Mouse (Mus musculus) frontal cortex, postnatal 25 days (tissue): Measurements from ENCODE around the gene Smap2.
"Not testable (repeated sequence)": the region's sequence is repeated elsewhere in the genome, so short reads cannot be mapped to it uniquely, and the experiment has no call there.

Source experiments
- DNase-seq, 2 experiments: peaks; one replicate each; pipeline ENCODE4 v3.0.0; 2022; ENCODE audit warnings: low spot score in 2 of 2

The Smap2 gene

DNA sequence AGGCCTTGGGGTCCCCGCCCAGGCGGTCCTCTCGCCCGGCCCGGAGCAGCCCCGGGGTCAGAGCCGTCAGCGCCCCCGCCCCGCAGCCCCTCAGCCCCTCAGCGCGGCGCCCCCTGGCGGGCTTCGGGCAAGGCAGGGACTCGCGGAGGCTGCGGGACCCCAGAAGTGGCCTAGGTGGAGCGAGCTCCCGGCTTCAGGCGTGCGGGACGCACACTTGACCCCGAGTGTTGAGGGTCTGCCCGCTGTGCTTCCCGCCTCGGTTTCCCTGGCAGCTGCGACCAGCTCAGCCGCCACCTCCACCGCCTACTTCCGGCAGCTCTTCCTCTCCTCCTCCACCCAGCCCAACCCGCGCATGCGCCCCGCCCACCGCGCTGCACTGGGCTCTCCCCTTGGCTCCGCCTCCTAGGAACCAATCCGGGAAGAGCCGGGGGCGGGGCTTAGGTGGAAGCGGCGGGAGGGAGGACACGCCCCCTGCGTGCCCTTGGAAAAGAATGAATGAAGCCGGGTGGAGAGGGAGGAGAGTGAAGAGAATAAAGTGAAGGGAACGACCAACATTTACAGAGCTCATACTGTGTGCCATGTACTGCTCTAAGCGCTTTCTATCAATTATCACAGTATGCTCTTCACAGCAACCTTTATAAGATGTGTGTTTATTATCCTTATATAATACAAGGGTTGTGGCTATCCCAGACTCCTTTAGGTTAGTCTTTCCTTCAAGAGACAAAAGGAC is at the start of gene Smap2:
TSS of gene Smap2 (minus strand) at position 320 of the 730 bp plus-strand sequence.
- DNase-seq: peak; percentile 92 to 97

DNA sequence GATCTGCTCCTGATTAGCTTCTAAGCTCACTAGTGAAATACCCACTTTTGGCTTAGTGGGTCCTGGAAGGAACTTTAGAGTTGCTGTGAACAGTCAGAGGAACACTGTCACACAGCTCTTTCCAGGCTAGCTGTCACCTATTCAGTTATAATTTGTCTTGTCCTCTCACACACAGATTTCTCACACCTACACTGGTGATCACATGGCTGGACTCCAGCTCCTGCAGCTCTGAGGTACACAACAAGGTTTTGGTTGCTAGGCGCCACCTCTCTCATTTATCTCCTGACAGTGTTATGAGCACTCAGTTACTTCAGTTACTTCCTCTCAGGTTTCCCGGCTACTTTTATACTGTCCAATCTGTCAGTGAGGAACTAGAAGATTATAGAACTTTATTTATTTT is 48.3 kb upstream of the Smap2 start:
- DNase-seq: no peak

- DNase-seq: not testable (repeated sequence)
Measured at GRCm38 (mm10) chr4:121059218-121059617, 42.2 kb upstream of the Smap2 start.

DNA sequence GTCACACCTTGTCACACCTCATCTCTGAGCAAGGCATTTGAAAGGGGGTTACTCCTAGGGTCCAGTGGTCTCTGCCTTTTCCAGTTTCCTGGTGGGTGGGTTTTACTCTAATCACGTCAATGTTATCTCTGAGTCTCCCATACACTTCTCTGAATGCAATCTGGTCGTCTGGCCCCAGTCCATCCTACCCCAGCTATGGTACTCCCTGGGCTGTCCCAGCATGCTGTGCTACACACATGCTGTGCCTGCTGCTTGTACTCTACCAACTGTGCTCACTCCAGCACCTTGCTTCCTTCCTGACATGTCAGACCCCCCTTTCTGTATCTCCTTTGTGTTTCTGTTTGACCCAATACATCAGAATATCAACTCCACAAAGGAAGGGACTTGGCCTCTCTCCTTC is 40.0 kb upstream of the Smap2 start:
- no peak for DNase-seq

DNA sequence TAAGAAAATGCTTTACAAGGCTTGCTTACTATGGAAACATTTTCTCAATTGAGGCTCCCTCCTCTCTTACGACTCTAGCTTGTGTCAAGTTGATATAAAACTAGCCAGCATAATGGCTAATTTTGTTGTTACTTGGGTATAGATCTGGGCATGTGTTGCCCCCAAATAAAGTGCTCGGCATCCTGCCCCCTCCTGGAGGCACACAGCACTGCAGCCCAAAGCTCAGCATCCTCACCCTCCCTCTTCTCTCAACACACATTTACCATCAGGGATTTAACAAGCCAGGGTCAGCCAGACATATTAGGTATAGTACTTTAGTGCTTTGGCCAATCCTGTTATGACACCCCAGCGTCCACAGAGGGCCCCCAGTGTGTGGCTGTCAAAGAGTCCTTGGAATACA is 39.3 kb upstream of the Smap2 start:
- DNase-seq: no peak

DNA sequence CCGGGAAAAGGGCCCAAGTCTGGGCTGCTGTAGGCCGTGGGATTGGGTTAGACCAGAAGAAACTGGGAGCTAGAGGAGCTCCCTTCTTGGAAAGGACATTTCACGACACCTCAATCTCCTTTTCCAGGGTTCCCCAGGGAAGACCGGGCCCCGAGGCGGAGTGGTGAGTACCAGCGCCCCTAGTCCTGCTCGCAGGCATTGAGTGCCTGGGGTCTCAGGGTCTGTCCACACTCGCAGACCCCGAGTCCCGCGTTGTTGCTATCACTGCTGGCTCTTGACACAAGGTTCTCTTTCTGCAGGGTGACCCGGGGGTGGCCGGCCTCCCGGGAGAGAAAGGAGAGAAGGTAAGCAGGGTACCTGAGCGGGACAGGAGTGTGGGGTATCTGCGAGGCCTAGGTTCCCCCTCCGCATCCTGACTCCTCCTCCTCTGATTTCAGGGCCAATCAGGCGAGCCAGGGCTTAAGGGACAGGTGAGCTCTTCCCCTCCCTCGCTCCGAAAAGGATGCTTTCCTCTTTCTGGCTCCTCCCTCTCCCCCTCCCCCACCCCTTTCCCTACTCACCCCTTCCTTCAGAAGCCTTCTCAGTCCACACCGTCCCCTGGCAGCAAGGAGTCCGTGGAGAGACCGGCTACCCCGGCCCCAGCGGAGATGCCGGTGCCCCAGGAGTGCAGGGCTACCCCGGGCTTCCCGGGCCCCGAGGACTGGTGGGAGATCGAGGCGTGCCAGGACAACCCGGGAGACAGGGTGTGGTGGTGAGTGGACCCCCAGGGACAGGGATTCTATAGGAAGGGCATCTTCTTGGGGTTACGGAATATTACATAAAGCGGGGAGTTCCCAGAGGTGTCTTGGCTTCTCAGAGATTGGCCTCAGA is 35.6 kb upstream of the Smap2 start:
- no peak for DNase-seq

DNA sequence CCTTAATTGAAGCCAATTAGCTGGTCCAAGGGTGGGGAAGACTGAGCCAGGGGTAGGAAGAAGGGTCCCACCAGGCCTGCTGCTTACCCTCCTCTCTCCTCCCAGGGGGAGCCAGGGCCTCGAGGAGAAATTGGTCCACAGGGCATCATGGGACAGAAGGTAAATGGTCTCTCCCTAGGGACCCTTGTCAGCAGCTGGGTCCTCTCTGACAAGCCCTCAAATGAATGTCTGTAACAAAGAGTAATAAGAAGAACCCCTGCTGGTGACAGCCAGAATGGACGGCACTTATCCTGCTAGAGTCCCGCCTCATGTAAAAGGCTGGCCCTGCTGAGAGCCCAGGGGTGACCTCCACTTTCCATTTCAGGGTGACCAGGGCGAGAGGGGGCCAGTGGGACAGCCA is 34.8 kb upstream of the Smap2 start:
- DNase-seq: no peak

- DNase-seq: no peak
Measured at GRCm38 (mm10) chr4:121042946-121043345, 25.9 kb upstream of the Smap2 start.

GRCm38 (mm10) chr4:121042472-121042871 is 25.4 kb upstream of the Smap2 start:
- no peak for DNase-seq

- peak; percentile 56 to 65 for DNase-seq
Measured at GRCm38 (mm10) chr4:121040897-121041671, 24.0 kb upstream of the Smap2 start.

DNA sequence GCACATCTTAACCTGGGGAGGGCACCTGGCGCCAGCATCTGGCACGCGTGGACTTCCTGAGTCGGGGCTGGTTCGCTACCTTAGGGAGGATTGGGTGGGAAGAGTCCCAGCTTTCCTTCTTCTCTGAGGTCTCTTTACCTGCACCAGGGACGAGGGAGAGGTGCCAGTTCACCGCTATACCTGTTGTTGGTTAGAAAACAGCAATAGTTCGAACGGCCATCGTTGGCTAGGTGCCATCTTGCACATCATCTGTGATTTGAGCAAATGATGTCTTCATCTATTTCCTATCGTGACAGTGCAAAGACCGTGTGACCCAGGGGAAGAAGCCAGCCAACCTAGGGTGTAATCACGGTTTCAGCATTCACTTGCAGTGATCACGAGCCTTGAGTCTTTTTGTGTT is 23.3 kb upstream of the Smap2 start:
- no peak for DNase-seq

DNA sequence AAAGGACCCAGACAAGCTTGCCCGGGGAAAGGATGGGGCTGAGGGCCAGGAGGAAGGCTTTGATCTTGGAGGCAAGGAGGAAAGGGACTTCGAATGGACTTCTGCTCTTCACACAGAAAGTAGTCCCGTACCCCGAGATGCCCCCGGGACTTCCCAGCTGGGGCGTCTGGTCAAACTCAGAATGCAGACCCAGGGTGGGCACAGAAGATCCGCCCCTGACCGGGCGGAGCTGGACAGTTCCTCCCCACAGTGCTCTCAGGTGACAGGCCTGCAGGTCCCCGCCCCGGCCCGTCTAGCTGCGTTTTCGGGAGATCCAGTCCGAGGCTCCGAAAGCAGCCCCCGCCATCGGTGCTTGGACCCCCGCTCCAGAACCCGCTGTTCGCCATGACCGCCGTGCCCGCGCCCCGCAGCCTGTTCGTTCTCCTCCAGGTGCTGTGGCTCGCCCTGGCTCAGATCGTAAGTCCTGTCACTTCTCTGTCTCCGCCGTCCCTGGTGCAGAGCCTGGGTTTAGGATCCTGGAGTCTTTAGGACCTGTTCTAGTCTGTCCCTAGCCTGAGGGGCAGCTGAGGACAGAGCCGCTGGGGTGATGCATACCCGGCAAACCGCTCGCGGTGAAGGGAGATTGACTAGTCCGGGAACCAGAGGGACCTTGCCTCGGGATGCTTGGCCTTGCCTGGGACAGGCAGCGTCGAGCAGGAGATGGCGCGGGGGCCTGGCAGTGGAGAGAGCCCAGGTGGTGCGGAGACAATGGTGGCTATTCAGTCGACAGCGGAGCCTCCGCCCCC is 22.5 kb upstream of the Smap2 start, which contains the start of gene Col9a2:
TSS of gene Col9a2 (plus strand) at position 55 of the 785 bp plus-strand sequence.
- no peak for DNase-seq

- DNase-seq: no peak
Measured at GRCm38 (mm10) chr4:121033006-121033405, 16.0 kb upstream of the Smap2 start.

DNA sequence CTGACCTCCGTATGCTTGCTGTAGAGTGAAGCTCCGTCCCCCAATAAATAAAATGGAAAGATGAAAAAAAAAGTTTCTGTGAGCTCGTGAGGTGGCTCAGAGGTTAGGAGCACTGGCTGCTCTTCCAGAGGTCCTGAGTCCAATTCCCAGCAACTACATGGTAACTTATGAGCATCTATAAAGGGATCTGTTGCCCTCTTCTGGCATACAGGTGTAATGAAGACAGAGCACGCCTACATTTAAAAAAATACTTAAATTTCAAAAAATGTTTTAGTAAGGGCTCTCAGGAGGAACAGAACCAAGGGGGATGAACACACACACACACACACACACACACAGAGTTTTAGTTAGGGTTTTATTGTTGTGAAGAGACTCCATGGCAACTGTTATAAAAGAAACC is 14.4 kb upstream of the Smap2 start:
- no peak for DNase-seq

DNA sequence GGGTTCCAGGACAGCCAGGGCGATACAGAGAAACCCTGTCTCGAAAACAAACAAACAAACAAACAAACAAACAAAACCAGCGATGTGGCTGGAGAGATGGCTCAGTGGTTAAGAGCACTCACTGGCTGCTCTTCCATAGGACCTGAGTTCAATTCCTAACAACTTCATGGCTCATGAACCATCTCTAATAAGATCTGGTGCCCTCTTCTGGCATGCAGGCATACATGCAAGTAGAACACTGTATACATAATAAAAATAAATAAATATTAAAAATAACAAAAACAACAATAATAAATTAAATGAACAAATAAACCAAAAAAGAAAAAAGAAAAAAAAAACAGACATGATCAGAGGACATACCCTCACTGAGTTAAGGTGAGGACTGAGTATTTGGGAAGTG is 12.6 kb upstream of the Smap2 start:
- DNase-seq: no peak

- no peak for DNase-seq
Measured at GRCm38 (mm10) chr4:121028659-121029392, 11.8 kb upstream of the Smap2 start.

- DNase-seq: no peak
Measured at GRCm38 (mm10) chr4:121028146-121028545, 11.1 kb upstream of the Smap2 start.

DNA sequence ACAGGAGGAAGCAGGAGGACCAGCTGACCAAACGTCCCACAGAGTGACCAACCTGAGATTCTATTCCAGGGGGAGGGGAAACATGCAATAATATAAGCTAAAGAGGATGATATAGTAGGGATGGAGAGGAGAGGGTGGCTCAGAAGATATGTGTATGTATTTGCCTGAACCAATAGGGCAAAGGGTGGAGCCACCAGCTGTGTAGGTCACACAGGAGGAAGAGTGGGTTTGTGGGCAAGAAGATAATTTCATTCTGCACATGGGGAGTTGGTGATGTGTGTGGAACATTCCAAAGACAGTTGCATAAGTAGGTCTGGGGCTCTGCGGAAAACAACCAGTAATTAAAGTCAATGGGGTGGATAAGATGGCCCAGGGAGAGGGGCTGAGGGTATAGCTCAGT is 8.6 kb upstream of the Smap2 start:
- DNase-seq: no peak

- DNase-seq: no peak
Measured at GRCm38 (mm10) chr4:121023941-121024340, 6.9 kb upstream of the Smap2 start.

GRCm38 (mm10) chr4:121023464-121023863 is 6.4 kb upstream of the Smap2 start:
- no peak for DNase-seq

DNA sequence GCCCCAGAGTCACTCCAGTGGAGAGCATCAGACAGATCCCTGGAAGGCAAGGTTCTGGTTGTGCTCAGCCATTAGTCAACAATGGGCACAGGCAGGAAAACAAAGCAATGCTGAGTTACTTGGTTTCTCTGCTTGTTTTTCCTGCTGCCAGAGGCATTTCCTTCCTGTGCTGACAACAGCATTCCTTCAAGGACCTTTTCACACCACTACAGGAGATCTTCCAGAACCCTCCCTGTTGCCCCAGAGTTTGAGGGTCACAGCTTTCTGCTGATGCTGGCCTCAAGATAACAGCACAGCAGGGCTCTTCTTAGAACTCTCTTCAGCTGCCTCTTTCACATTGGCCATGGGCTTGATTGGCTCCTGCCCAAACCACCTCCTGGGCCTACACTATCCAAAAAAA is 4.9 kb upstream of the Smap2 start:
- no peak for DNase-seq
